Mouse (Mus musculus) adrenal gland, adult (tissue): ENCODE data around the gene Crabp2.

Experiments used
- DNase-seq, 2 experiments: peaks; one replicate each; pipeline ENCODE4 v3.0.0; 2022 to 2023; ENCODE audit warnings: low spot score in 1 of 2; ENCODE audit not compliant: inconsistent age in 2 of 2

Crabp2 gene

GRCm38 (mm10) chr3:87924996-87925395 lies 23.5 kb upstream of the Crabp2 start:
- peak; percentile 49 to 79 for DNase-seq

- DNase-seq: peak in 1 of 2 experiments; percentile 40
These were observed 21.0 kb upstream of the Crabp2 start for GRCm38 (mm10) chr3:87927452-87927851.

- DNase-seq: peak in 1 of 2 experiments; percentile 51
These were observed 19.0 kb upstream of the Crabp2 start for GRCm38 (mm10) chr3:87929341-87930077.

- peak; percentile 98 to 99 for DNase-seq
These were observed 18.2 kb upstream of the Crabp2 start, which contains the start of the genes Isg20l2 and Rrnad1 for GRCm38 (mm10) chr3:87930078-87930795. Gene Isg20l2, plus strand, starts transcription at chr3:87930314. Gene Rrnad1, minus strand, starts transcription at chr3:87930717.

GRCm38 (mm10) chr3:87934026-87934425 lies 14.4 kb upstream of the Crabp2 start:
- DNase-seq: no peak

- DNase-seq: no peak
These were observed 14.0 kb upstream of the Crabp2 start for GRCm38 (mm10) chr3:87934501-87934900.

- DNase-seq: no peak
These were observed 13.3 kb upstream of the Crabp2 start for GRCm38 (mm10) chr3:87935201-87935600.

- peak; percentile 74 to 90 for DNase-seq
These were observed 12.7 kb upstream of the Crabp2 start for GRCm38 (mm10) chr3:87935776-87936175.

GRCm38 (mm10) chr3:87940611-87941010 lies 7.9 kb upstream of the Crabp2 start:
- DNase-seq: no peak

- DNase-seq: no peak
These were observed 6.0 kb upstream of the Crabp2 start for GRCm38 (mm10) chr3:87942471-87942870.

GRCm38 (mm10) chr3:87943586-87943985 lies 4.9 kb upstream of the Crabp2 start:
- no peak for DNase-seq

GRCm38 (mm10) chr3:87944838-87945600 lies 3.4 kb upstream of the Crabp2 start:
- DNase-seq: no peak

GRCm38 (mm10) chr3:87945781-87946540 lies 2.5 kb upstream of the Crabp2 start:
- no peak for DNase-seq

- no peak for DNase-seq
These were observed 2.0 kb upstream of the Crabp2 start for GRCm38 (mm10) chr3:87946541-87946860.

- DNase-seq: peak in 1 of 2 experiments; percentile 50
These were observed 1.2 kb upstream of the Crabp2 start for GRCm38 (mm10) chr3:87947056-87947810.

- DNase-seq: peak in 1 of 2 experiments; percentile 32
These were observed 661 bp upstream of the Crabp2 start for GRCm38 (mm10) chr3:87947811-87948199.

GRCm38 (mm10) chr3:87949266-87949954 lies 944 bp downstream of the Crabp2 start:
- DNase-seq: no peak

GRCm38 (mm10) chr3:87949955-87950515 lies 1.6 kb downstream of the Crabp2 start:
- DNase-seq: no peak

GRCm38 (mm10) chr3:87951946-87952345 lies 3.5 kb downstream of the Crabp2 start:
- no peak for DNase-seq
